Mouse (Mus musculus) myocyte (in vitro differentiated cells): Measurements from ENCODE around the gene Zfp42. TPM values are rescaled to one million over a fixed set of nuclear protein-coding genes. Genes with fewer than 3 reads are reported as not detected.

Source experiments
- H3K27me3 ChIP-seq: one replicate; pipeline ENCODE4 v1.6.1; 2011; ENCODE audit not compliant: control insufficient read depth, insufficient read depth, insufficient read length
- H3K36me3 ChIP-seq: one replicate; pipeline ENCODE4 v1.6.1; 2011; ENCODE audit not compliant: control insufficient read depth, insufficient read depth
- H3K4me2 ChIP-seq: one replicate; pipeline ENCODE4 v1.6.1; 2011; ENCODE audit warnings: low read depth, control low read depth
- H3K4me3 ChIP-seq: one replicate; pipeline ENCODE4 v1.5.1; 2011; ENCODE audit warnings: mild to moderate bottlenecking, control low read depth, moderate library complexity
- H3K79me2 ChIP-seq: one replicate; pipeline ENCODE4 v1.6.1; 2011; ENCODE audit not compliant: control insufficient read depth, insufficient read depth
- H3ac ChIP-seq: one replicate; pipeline ENCODE4 v1.6.1; 2011; ENCODE audit not compliant: control insufficient read depth, insufficient read length
- CEBPB ChIP-seq: IDR thresholded peaks from 2 replicates; pipeline ENCODE4 v1.6.1; 2011; ENCODE audit warnings: mild to moderate bottlenecking, moderate library complexity; ENCODE audit not compliant: poor library complexity, insufficient read depth, severe bottlenecking
- E2F4 ChIP-seq: IDR thresholded peaks from one replicate; pipeline ENCODE4 v1.6.1; 2011; ENCODE audit warnings: mild to moderate bottlenecking, control low read depth, moderate library complexity; ENCODE audit not compliant: insufficient read depth
- MAX ChIP-seq: IDR thresholded peaks from one replicate; pipeline ENCODE4 v1.6.1; 2011; ENCODE audit warnings: low read depth, mild to moderate bottlenecking, control low read depth
- MYOD1 ChIP-seq, 3 experiments: IDR thresholded peaks; one replicate each; pipeline ENCODE4 v1.6.1; 2011; ENCODE audit warnings: control low read depth in 2 of 3, low read depth in 2 of 3, mild to moderate bottlenecking in 2 of 3, moderate library complexity in 1 of 3; ENCODE audit not compliant: insufficient read length in 2 of 3, control insufficient read depth in 1 of 3
- MYOG ChIP-seq, 3 experiments: IDR thresholded peaks; one replicate each; pipeline ENCODE4 v1.6.1; 2011; ENCODE audit warnings: control low read depth in 2 of 3, low read depth in 2 of 3, mild to moderate bottlenecking in 2 of 3; ENCODE audit not compliant: insufficient read length in 2 of 3, control insufficient read depth in 1 of 3, insufficient read depth in 1 of 3
- POLR2A ChIP-seq: IDR thresholded peaks from one replicate; pipeline ENCODE4 v1.6.1; 2011; ENCODE audit warnings: low read depth, mild to moderate bottlenecking, control low read depth, moderate library complexity; ENCODE audit not compliant: insufficient read length
- POLR2AphosphoS2 ChIP-seq: IDR thresholded peaks from one replicate; pipeline ENCODE4 v1.6.1; 2011; ENCODE audit warnings: low read depth, control low read depth; ENCODE audit not compliant: insufficient read length
- REST ChIP-seq: IDR thresholded peaks from one replicate; pipeline ENCODE4 v1.6.1; 2011; ENCODE audit warnings: mild to moderate bottlenecking, control low read depth, moderate library complexity; ENCODE audit not compliant: insufficient read depth, insufficient read length
- SRF ChIP-seq: IDR thresholded peaks from one replicate; pipeline ENCODE4 v1.6.1; 2011; ENCODE audit warnings: low read depth; ENCODE audit not compliant: control insufficient read depth, insufficient read length
- TCF12 ChIP-seq: IDR thresholded peaks from one replicate; pipeline ENCODE4 v1.6.1; 2011; ENCODE audit warnings: mild to moderate bottlenecking, control low read depth; ENCODE audit not compliant: poor library complexity, insufficient read depth, severe bottlenecking
- TCF3 ChIP-seq: IDR thresholded peaks from one replicate; pipeline ENCODE4 v1.6.1; 2011; ENCODE audit warnings: low read depth, control low read depth; ENCODE audit not compliant: insufficient read length
- USF1 ChIP-seq: IDR thresholded peaks from one replicate; pipeline ENCODE4 v1.6.1; 2011; ENCODE audit warnings: low read depth, mild to moderate bottlenecking, control low read depth, moderate library complexity
- polyA plus RNA-seq: library from polyadenylated mRNA; unstranded; fragments of >200 nt; fragmentation: generic; extraction: Trizol; gene quantifications from one replicate; pipeline ENCODE4 v1.2.1, GENCODE M21; 2012; ENCODE audit warnings: missing spikeins

Zfp42 gene
- polyA plus RNA-seq, 1 experiment = not detected

DNA sequence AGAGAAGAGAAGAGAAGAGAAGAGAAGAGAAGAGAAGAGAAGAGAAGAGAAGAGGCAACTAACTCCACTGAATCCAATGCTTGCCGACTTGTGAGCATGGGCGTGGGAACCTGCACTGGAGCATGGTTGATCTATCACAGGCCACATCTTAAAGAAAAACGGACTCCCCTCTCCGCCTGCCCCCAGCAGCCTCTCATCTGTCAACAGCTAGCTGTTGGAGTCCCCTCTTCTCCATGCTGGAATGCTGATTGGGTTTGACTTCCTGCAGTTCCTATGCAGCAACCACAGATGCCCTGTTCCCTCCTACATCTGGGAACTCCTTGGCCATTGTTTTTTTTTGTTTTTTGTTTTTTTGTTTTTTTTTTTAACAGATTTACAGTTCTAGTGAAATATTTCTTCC is 28.4 kb downstream of the Zfp42 start:
- no peaks in the 10 kb centered on the region for H3K79me2 ChIP-seq
- H3K27me3 ChIP-seq = no peaks in the 10 kb centered on the region
- H3ac ChIP-seq = no peak overlapping the region
- no peaks in the 10 kb centered on the region for H3K36me3 ChIP-seq
- TF ChIP-seq SRF (no peak), MYOG (IDR thresholded peaks at IDR 0.05; ENCODE audit: control insufficient read depth in 1 of 3, insufficient read depth in 1 of 3, insufficient read length in 2 of 3, low read depth in 2 of 3) (no peak), E2F4 (no peak), CEBPB (no peak), POLR2A (no peak), TCF3 (no peak), REST (no peak), POLR2AphosphoS2 (no peak), TCF12 (no peak), MAX (no peak)
- H3K4me3 ChIP-seq = no peak overlapping the region
- no peak overlapping the region for H3K4me2 ChIP-seq

DNA sequence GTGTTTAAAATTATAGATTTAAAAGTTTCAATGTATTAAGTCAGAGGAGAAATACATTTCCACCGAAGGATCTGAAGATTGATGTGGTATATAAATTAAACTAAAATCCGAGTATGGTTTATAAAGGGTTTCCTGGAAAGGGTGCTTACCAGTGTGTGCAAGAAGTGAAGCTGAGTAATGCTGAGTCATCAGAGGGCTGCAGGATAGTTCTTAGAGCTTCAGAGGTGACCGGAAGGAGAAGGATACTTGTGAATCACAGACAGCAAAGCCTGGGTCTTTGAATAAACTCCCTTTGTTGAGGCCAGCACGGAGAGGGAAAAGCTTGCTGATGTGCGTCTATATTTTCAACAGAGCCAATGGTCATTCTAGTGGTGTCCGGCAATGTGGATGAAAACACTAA is 45.8 kb downstream of the Zfp42 start:
- Histone ChIP-seq H3K4me3 (no peak overlapping the region), H3K4me2 (no peak overlapping the region), H3K79me2 (no peaks in the 10 kb centered on the region), H3K27me3 (no peaks in the 10 kb centered on the region), H3ac (no peak overlapping the region), H3K36me3 (no peaks in the 10 kb centered on the region)
- TF ChIP-seq TCF3 (no peak), MAX (no peak), TCF12 (no peak), MYOD1 (IDR thresholded peaks at IDR 0.05; ENCODE audit: control insufficient read depth in 1 of 3, insufficient read length in 2 of 3, low read depth in 2 of 3) (no peak), USF1 (no peak), POLR2A (no peak), CEBPB (no peak), E2F4 (no peak), POLR2AphosphoS2 (no peak), MYOG (IDR thresholded peaks at IDR 0.05; ENCODE audit: control insufficient read depth in 1 of 3, insufficient read depth in 1 of 3, insufficient read length in 2 of 3, low read depth in 2 of 3) (no peak), REST (no peak), SRF (no peak)

DNA sequence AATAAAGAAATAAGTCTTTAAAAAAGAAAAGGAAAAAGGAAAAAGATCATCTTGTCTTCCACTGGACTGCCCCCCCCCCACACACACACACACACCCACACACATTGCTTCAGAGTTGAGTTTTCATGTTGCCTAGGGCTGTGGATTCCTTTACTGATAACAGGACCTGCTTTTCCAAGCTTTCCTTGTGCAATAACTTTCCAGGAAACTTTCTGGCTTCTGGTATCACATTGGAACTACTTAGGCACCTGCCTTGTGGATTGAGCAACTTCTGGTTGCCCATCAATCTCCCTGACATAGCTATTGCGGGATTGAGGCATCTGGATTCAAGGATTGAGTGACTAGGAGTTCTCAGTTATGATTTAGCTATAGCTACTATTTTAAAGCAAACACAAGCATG is 48.9 kb downstream of the Zfp42 start:
- no peak for TF ChIP-seq E2F4
- no peak for TF ChIP-seq TCF12
- TF ChIP-seq MYOG (IDR thresholded peaks at IDR 0.05; ENCODE audit: control insufficient read depth in 1 of 3, insufficient read depth in 1 of 3, insufficient read length in 2 of 3, low read depth in 2 of 3) = no peak
- no peak for TF ChIP-seq REST
- no peak for TF ChIP-seq USF1
- TF ChIP-seq SRF = no peak
- TF ChIP-seq POLR2AphosphoS2 = no peak
- no peak for TF ChIP-seq MYOD1 (IDR thresholded peaks at IDR 0.05; ENCODE audit: control insufficient read depth in 1 of 3, insufficient read length in 2 of 3, low read depth in 2 of 3)
- no peak for TF ChIP-seq TCF3
- no peak for TF ChIP-seq CEBPB
- no peak for TF ChIP-seq POLR2A
- TF ChIP-seq MAX = no peak
- Histone ChIP-seq H3ac (no peak overlapping the region), H3K4me3 (no peak overlapping the region), H3K27me3 (no peaks in the 10 kb centered on the region), H3K4me2 (no peak overlapping the region), H3K79me2 (no peaks in the 10 kb centered on the region), H3K36me3 (no peaks in the 10 kb centered on the region)

DNA sequence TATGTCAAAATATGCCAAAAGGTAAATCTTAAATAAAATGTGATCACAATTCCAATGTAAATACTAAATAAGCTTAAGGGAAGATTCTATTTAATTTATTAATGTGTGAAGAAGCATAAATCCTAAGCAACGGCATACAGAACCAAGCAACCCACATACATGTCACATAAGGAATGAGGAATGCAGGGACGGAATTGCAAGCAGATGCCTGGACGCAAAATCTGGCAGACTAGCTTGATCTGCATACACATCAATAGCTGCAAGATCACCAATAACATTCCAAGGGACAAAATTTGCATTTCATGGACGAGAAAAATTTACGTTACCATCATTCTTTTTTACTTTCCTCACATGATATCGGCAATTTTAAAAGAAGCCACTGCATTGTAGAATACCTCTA is 51.1 kb downstream of the Zfp42 start:
- TF ChIP-seq MYOG (IDR thresholded peaks at IDR 0.05; ENCODE audit: control insufficient read depth in 1 of 3, insufficient read depth in 1 of 3, insufficient read length in 2 of 3, low read depth in 2 of 3) = no peak
- TF ChIP-seq E2F4 = no peak
- no peak for TF ChIP-seq SRF
- no peak for TF ChIP-seq MAX
- TF ChIP-seq CEBPB = no peak
- TF ChIP-seq POLR2A = no peak
- TF ChIP-seq REST = no peak
- TF ChIP-seq USF1 = no peak
- no peak for TF ChIP-seq TCF12
- no peak for TF ChIP-seq POLR2AphosphoS2
- no peak for TF ChIP-seq MYOD1 (IDR thresholded peaks at IDR 0.05; ENCODE audit: control insufficient read depth in 1 of 3, insufficient read length in 2 of 3, low read depth in 2 of 3)
- no peak for TF ChIP-seq TCF3
- Histone ChIP-seq H3K36me3 (no peaks in the 10 kb centered on the region), H3K4me3 (no peak overlapping the region), H3K79me2 (no peaks in the 10 kb centered on the region), H3K4me2 (no peak overlapping the region), H3ac (no peak overlapping the region), H3K27me3 (no peaks in the 10 kb centered on the region)

DNA sequence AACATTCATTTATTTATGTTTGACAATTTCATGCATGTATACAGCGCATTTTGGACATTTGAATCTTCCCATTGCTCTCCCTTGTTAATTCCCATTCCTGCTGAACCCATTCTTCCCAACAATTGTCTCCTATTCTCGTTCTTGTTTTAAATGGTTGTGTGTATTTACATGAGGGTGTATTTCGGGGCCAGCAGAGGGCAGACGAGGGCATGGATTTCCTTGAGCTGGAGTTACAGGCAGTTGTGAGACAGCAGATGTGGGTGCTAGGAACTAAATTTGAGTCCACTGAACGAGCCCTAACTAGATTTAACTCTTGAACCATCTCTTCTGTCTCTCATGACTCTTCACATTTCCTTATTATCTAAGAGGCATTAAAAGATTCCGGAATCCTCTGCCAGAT is 55.1 kb downstream of the Zfp42 start:
- H3K79me2 ChIP-seq = no peaks in the 10 kb centered on the region
- H3K36me3 ChIP-seq = no peaks in the 10 kb centered on the region
- H3K4me2 ChIP-seq = no peak overlapping the region
- no peaks in the 10 kb centered on the region for H3K27me3 ChIP-seq
- H3K4me3 ChIP-seq = no peak overlapping the region
- H3ac ChIP-seq = no peak overlapping the region
- TF ChIP-seq USF1 (no peak), MYOG (IDR thresholded peaks at IDR 0.05; ENCODE audit: control insufficient read depth in 1 of 3, insufficient read depth in 1 of 3, insufficient read length in 2 of 3, low read depth in 2 of 3) (no peak), CEBPB (no peak), TCF3 (no peak), POLR2AphosphoS2 (no peak), MAX (no peak), REST (no peak), E2F4 (no peak), TCF12 (no peak), MYOD1 (IDR thresholded peaks at IDR 0.05; ENCODE audit: control insufficient read depth in 1 of 3, insufficient read length in 2 of 3, low read depth in 2 of 3) (no peak), POLR2A (no peak), SRF (no peak)
